Mouse (Mus musculus) bone marrow macrophage, adult 2 months (primary cell): Measurements from ENCODE around the gene 1700001P01Rik.

Source experiments
- CTCF ChIP-seq: IDR thresholded peaks from 2 replicates; pipeline ENCODE4 v1.5.1; 2012; ENCODE audit warnings: low read depth, mild to moderate bottlenecking, low read length, moderate library complexity
- POLR2A ChIP-seq: IDR thresholded peaks from 2 replicates; pipeline ENCODE4 v1.6.1; 2012; ENCODE audit warnings: mild to moderate bottlenecking, low read depth, low read length, borderline replicate concordance

DNA sequence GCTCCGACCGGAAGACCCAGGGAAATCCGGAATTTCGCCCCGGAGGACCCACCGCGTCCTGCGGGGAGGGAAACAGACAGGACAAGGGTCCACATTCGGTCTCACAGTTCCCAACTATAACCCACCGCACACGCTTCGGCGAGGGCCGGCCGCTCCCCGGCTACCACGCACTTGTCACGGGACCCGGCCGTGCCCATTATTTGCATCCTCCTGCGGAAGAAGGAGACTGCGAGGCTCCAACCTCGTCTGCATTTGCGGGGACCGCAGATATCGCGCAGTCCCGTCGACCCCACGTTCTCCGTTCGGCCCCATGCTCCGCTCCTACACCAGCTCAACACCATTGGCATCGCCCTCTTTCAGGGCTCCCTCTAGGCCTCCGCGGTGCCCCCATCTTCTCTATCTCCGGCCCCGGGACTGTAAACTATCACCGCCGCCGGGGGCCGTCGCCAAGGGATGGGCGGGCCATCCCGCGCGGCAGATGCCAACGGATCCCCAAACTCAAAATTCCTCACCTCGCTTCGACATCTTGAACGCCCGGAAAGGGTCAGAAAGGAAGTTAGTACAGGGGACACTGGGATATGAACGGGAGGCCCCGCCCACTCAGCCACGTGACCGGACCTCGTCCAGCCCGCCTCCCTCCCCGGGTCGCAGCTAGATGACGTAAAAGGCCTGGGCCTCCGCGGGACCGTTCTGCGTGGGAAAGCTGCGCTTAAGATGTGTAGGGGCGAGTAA is 6.3 kb upstream of the 1700001P01Rik start, which contains the start of gene Rpl23:
- TF ChIP-seq POLR2A (no peak; the same call in 1 of the 2 replicates), CTCF (no peak)
